Mouse (Mus musculus): ENCODE data around the gene Dyrk2. TPM values are rescaled to one million over a fixed set of nuclear protein-coding genes. Genes with fewer than 3 reads are reported as not detected.

Gene Dyrk2
- polyA plus RNA-seq, 1 experiment from 2014 or later: 5.7 TPM

- Histone ChIP-seq H3K4me2 (ENCODE audit: low read depth, low read length) (no peak overlapping the region), H3K36me3 (replicated peaks; ENCODE audit: insufficient read depth, low read length) (no peaks in the 10 kb centered on the region), H3K9ac (replicated peaks) (no peak overlapping the region), H3K27me3 (ENCODE audit: insufficient read depth, low read length) (no peaks in the 10 kb centered on the region), H3K9me3 (ENCODE audit: low read length) (no peaks in the 10 kb centered on the region), H3K4me3 (ENCODE audit: low read depth, low read length) (no peak overlapping the region), H3K4me1 (ENCODE audit: insufficient read depth) (peaks cover 6% of the 10 kb centered on the region), H3K27ac (ENCODE audit: low read depth) (no peak overlapping the region)
- ATAC-seq: no peak
- no peak for DNase-seq
- 65% methylated on average over 2 of the region's 2 CpGs for WGBS (ENCODE audit: insufficient replicate concordance)
- TF ChIP-seq CTCF (IDR thresholded peaks at IDR 0.05; ENCODE audit: low read depth) (no peak), EP300 (IDR thresholded peaks at IDR 0.05; ENCODE audit: low read depth) (no peak)
These were observed 10.8 kb upstream of the Dyrk2 start for GRCm38 (mm10) chr10:118880776-118881175.

GRCm38 (mm10) chr10:118872196-118872595 lies 2.2 kb upstream of the Dyrk2 start:
- no peaks in the 10 kb centered on the region for H3K36me3 ChIP-seq (replicated peaks; ENCODE audit: insufficient read depth, low read length)
- no peak for TF ChIP-seq CTCF (IDR thresholded peaks at IDR 0.05; ENCODE audit: low read depth)
- peak; percentile 41; the same call in 1 of the 2 replicates for TF ChIP-seq EP300 (IDR thresholded peaks at IDR 0.05; ENCODE audit: low read depth)
- no peaks in the 10 kb centered on the region for H3K9me3 ChIP-seq (ENCODE audit: low read length)
- ATAC-seq: no peak
- no peak for DNase-seq
- H3K4me3 ChIP-seq (ENCODE audit: low read depth, low read length): no peak overlapping the region
- H3K27me3 ChIP-seq (ENCODE audit: insufficient read depth, low read length): no peaks in the 10 kb centered on the region
- no peak overlapping the region for H3K27ac ChIP-seq (ENCODE audit: low read depth)
- H3K9ac ChIP-seq (replicated peaks): no peak overlapping the region
- 70% methylated on average over 2 of the region's 2 CpGs for WGBS (ENCODE audit: insufficient replicate concordance)
- H3K4me2 ChIP-seq (ENCODE audit: low read depth, low read length): no peak overlapping the region
- H3K4me1 ChIP-seq (ENCODE audit: insufficient read depth): peaks cover 8% of the 10 kb centered on the region

GRCm38 (mm10) chr10:118869591-118870001 lies 413 bp downstream of the Dyrk2 start:
- Histone ChIP-seq H3K9me3 (ENCODE audit: low read length) (no peaks in the 10 kb centered on the region), H3K9ac (replicated peaks) (peak overlapping the region; percentile 67), H3K36me3 (replicated peaks; ENCODE audit: insufficient read depth, low read length) (peaks cover 5% of the 10 kb centered on the region; the same call in 1 of the 2 replicates), H3K4me2 (ENCODE audit: low read depth, low read length) (peak overlapping the region; percentile 97), H3K27ac (ENCODE audit: low read depth) (peak overlapping the region; percentile 91), H3K4me3 (ENCODE audit: low read depth, low read length) (peak overlapping the region; percentile 94), H3K27me3 (ENCODE audit: insufficient read depth, low read length) (no peaks in the 10 kb centered on the region), H3K4me1 (ENCODE audit: insufficient read depth) (peaks cover 20% of the 10 kb centered on the region)
- TF ChIP-seq CTCF (IDR thresholded peaks at IDR 0.05; ENCODE audit: low read depth): 0 out of 2 replicates have a peak, but pooled peaks have one; percentile 3
- TF ChIP-seq EP300 (IDR thresholded peaks at IDR 0.05; ENCODE audit: low read depth): no peak
- ATAC-seq: peak; percentile 68
- WGBS (ENCODE audit: insufficient replicate concordance): 0% methylated on average over 16 of the region's 16 CpGs
- DNase-seq: peak; percentile 70

- Histone ChIP-seq H3K9me3 (ENCODE audit: low read length) (no peaks in the 10 kb centered on the region), H3K4me1 (ENCODE audit: insufficient read depth) (peaks cover 20% of the 10 kb centered on the region), H3K9ac (replicated peaks) (peak overlapping the region; percentile 95), H3K36me3 (replicated peaks; ENCODE audit: insufficient read depth, low read length) (peaks cover 5% of the 10 kb centered on the region; the same call in 1 of the 2 replicates), H3K27ac (ENCODE audit: low read depth) (peak overlapping the region; percentile 91), H3K4me3 (ENCODE audit: low read depth, low read length) (peak overlapping the region; percentile 94), H3K4me2 (ENCODE audit: low read depth, low read length) (peak overlapping the region; percentile 97), H3K27me3 (ENCODE audit: insufficient read depth, low read length) (no peaks in the 10 kb centered on the region)
- DNase-seq (peak; percentile 88), ATAC-seq (peak; percentile 75)
- WGBS (ENCODE audit: insufficient replicate concordance): under 1% methylated on average over 60 of the region's 130 CpGs
- TF ChIP-seq EP300 (IDR thresholded peaks at IDR 0.05; ENCODE audit: low read depth): no peak
- no peak for TF ChIP-seq CTCF (IDR thresholded peaks at IDR 0.05; ENCODE audit: low read depth)
These were observed 1.1 kb downstream of the Dyrk2 start for GRCm38 (mm10) chr10:118868601-118869590.

GRCm38 (mm10) chr10:118867896-118868600 lies 2.0 kb downstream of the Dyrk2 start:
- Histone ChIP-seq H3K4me1 (ENCODE audit: insufficient read depth) (peaks cover 20% of the 10 kb centered on the region), H3K36me3 (replicated peaks; ENCODE audit: insufficient read depth, low read length) (peaks cover 10% of the 10 kb centered on the region), H3K4me3 (ENCODE audit: low read depth, low read length) (peak overlapping the region; percentile 94), H3K27ac (ENCODE audit: low read depth) (peak overlapping the region; percentile 91), H3K4me2 (ENCODE audit: low read depth, low read length) (peak overlapping the region; percentile 97), H3K27me3 (ENCODE audit: insufficient read depth, low read length) (no peaks in the 10 kb centered on the region), H3K9me3 (ENCODE audit: low read length) (no peaks in the 10 kb centered on the region), H3K9ac (replicated peaks) (peak overlapping the region; percentile 95)
- peak; percentile 63 for DNase-seq
- TF ChIP-seq CTCF (IDR thresholded peaks at IDR 0.05; ENCODE audit: low read depth) (no peak), EP300 (IDR thresholded peaks at IDR 0.05; ENCODE audit: low read depth) (no peak)
- peak; percentile 20 for ATAC-seq
- WGBS (ENCODE audit: insufficient replicate concordance): under 1% methylated on average over 35 of the region's 62 CpGs

Data from liver, postnatal 0 days (tissue).